ENCODE assay signal across 8 mouse cellular contexts in genomic region chr10:45578298-45578821, GRCm38 (mm10). TPM values are rescaled to one million over a fixed set of nuclear protein-coding genes. Genes with fewer than 3 reads are reported as not detected.
DNase-seq lines count a peak whose midpoint lies in the region; ATAC-seq and TF ChIP-seq lines count a peak whose summit lies in the region.

No protein-coding gene starts in this region.

- DNase-seq in lung, adult 18-20 months, result peak; percentile 28 to 41
- DNase-seq in lung, postnatal 4 days, result no peak
- DNase-seq in c-Kit-negative CD71-positive TER-119-positive erythroid progenitor cells, embryonic 14.5 days (ENCODE audit: low read depth, low spot score), result peak; percentile 39
- DNase-seq in forebrain, postnatal 0 days, result peak; percentile 52
- peak; percentile 18 for DNase-seq in left cerebral cortex, postnatal 4 days
- DNase-seq in midbrain, embryonic 11.5 days (ENCODE audit: low spot score, missing footprints), result peak; percentile 95
- DNase-seq in stomach, postnatal 0 days (ENCODE audit: low spot score), result no peak

- 0% methylated on average over 17 of the region's 23 CpGs for WGBS in forebrain, postnatal 0 days
- WGBS in midbrain, embryonic 11.5 days, result under 1% methylated on average over 23 of the region's 23 CpGs
- WGBS in stomach, postnatal 0 days, result 2% methylated on average over 22 of the region's 23 CpGs

- no peaks in the 10 kb centered on the region for H3K27me3 ChIP-seq in forebrain, postnatal 0 days (ENCODE audit: insufficient read depth, low read length)
- H3K27me3 ChIP-seq in midbrain, embryonic 11.5 days (ENCODE audit: control insufficient read depth, insufficient read depth, low read length), result no peaks in the 10 kb centered on the region
- no peaks in the 10 kb centered on the region for H3K27me3 ChIP-seq in stomach, postnatal 0 days (ENCODE audit: control insufficient read depth, insufficient read depth, low read length)

- H3K4me3 ChIP-seq in forebrain, postnatal 0 days (ENCODE audit: low read depth, low read length), result peak overlapping the region; percentile 78
- H3K4me3 ChIP-seq in midbrain, embryonic 11.5 days (ENCODE audit: low read depth, low read length), result peak overlapping the region; percentile 80
- H3K4me3 ChIP-seq in stomach, postnatal 0 days (ENCODE audit: low read depth, low read length), result peak overlapping the region; percentile 90

- peak overlapping the region; percentile 94 for H3K27ac ChIP-seq in forebrain, postnatal 0 days (ENCODE audit: low read depth, low read length)
- peak overlapping the region; percentile 91 for H3K27ac ChIP-seq in midbrain, embryonic 11.5 days (ENCODE audit: low read depth, low read length)
- peak overlapping the region; percentile 92 for H3K27ac ChIP-seq in stomach, postnatal 0 days (replicated peaks)

- H3K9ac ChIP-seq in forebrain, postnatal 0 days, result peak overlapping the region; percentile 79
- peak overlapping the region; percentile 87 for H3K9ac ChIP-seq in midbrain, embryonic 11.5 days (ENCODE audit: low read length)
- H3K9ac ChIP-seq in stomach, postnatal 0 days (ENCODE audit: low read length), result peak overlapping the region; percentile 87

- intact Hi-C loops in left cerebral cortex, postnatal 4 days (cut with DNase I), result no loop called here

- no peaks in the 10 kb centered on the region for H3K9me3 ChIP-seq in forebrain, postnatal 0 days (ENCODE audit: low read length)
- no peaks in the 10 kb centered on the region for H3K9me3 ChIP-seq in midbrain, embryonic 11.5 days (ENCODE audit: control insufficient read depth, low read length)
- no peaks in the 10 kb centered on the region for H3K9me3 ChIP-seq in stomach, postnatal 0 days (ENCODE audit: control insufficient read depth, low read length)

- no peaks in the 10 kb centered on the region for H3K4me1 ChIP-seq in forebrain, postnatal 0 days (ENCODE audit: insufficient read depth)
- no peaks in the 10 kb centered on the region for H3K4me1 ChIP-seq in midbrain, embryonic 11.5 days (ENCODE audit: control insufficient read depth, insufficient read depth, low read length)
- no peaks in the 10 kb centered on the region for H3K4me1 ChIP-seq in stomach, postnatal 0 days (replicated peaks; ENCODE audit: control insufficient read depth, insufficient read depth)

- H3K4me2 ChIP-seq in forebrain, postnatal 0 days (ENCODE audit: low read depth), result peak overlapping the region; percentile 59
- peak overlapping the region; percentile 50 for H3K4me2 ChIP-seq in midbrain, embryonic 11.5 days
- H3K4me2 ChIP-seq in stomach, postnatal 0 days (replicated peaks; ENCODE audit: low read depth), result peak overlapping the region; percentile 68

- ATAC-seq in forebrain, postnatal 0 days, result peak; percentile 74
- ATAC-seq in inflammation-experienced regulatory T-cells, adult 6 months, result peak; percentile 23
- peak; percentile 89 for ATAC-seq in midbrain, embryonic 11.5 days (ENCODE audit: low FRiP score)
- ATAC-seq in stomach, postnatal 0 days (ENCODE audit: low FRiP score, low TSS enrichment), result peak; percentile 78

- H3K36me3 ChIP-seq in forebrain, postnatal 0 days (ENCODE audit: insufficient read depth), result no peaks in the 10 kb centered on the region
- no peaks in the 10 kb centered on the region for H3K36me3 ChIP-seq in midbrain, embryonic 11.5 days (ENCODE audit: control insufficient read depth, insufficient read depth, low read length)
- H3K36me3 ChIP-seq in stomach, postnatal 0 days (ENCODE audit: control insufficient read depth, insufficient read depth, low read length), result no peaks in the 10 kb centered on the region

- TF ChIP-seq EP300 in stomach, postnatal 0 days (optimal IDR thresholded peaks at IDR 0.05), result no peak

- no peak for TF ChIP-seq CTCF in forebrain, postnatal 0 days (IDR thresholded peaks at IDR 0.05; ENCODE audit: low read depth)
- TF ChIP-seq CTCF in stomach, postnatal 0 days (IDR thresholded peaks at IDR 0.05; ENCODE audit: low read depth), result no peak

RNA-seq across cellular contexts. Expression of gene Hace1, which starts 0.7 kb away (rescaled TPM):
- 25.5 and 28.1 TPM in 2 replicates for total RNA-seq in forebrain, postnatal 0 days (2014; rRNA removed)
- polyA plus RNA-seq in forebrain, postnatal 0 days (2015; fragmentation: Nextera tagmentation; extraction: Ambion mirVana), result 6.5 and 7.8 TPM in 2 replicates
- polyA plus RNA-seq in inflammation-experienced regulatory T-cells, adult 6 months (2017; shearing (Covaris generic)), result 1 to 10 TPM; 6.9 to 8.8 (median 7.0) TPM
- 10 to 100 TPM; 25.1 to 25.4 TPM for total RNA-seq in left cerebral cortex, postnatal 4 days (2021)
- polyA plus RNA-seq in midbrain, embryonic 11.5 days (2014; fragmentation: Nextera tagmentation; extraction: Ambion mirVana), result 25.2 and 27.1 TPM in 2 replicates
- polyA plus RNA-seq in stomach, postnatal 0 days (2015; fragmentation: Nextera tagmentation; extraction: Ambion mirVana), result 13.6 and 13.7 TPM in 2 replicates

Comparison
In these comparisons a context has a peak if more than half of its experiments do, and no peak if none do; other contexts are left out.
1. DNase-seq: peak in lung, adult 18-20 months (2 of 2), c-Kit-negative CD71-positive TER-119-positive erythroid progenitor cells, embryonic 14.5 days (single experiment), forebrain, postnatal 0 days (single experiment), left cerebral cortex, postnatal 4 days (single experiment) and midbrain, embryonic 11.5 days (single experiment); none in lung, postnatal 4 days (0 of 2) and stomach, postnatal 0 days (single experiment).
2. ATAC-seq: peak in every context shown above with its lines; median percentile 89 in midbrain, embryonic 11.5 days; 78 in stomach, postnatal 0 days; 74 in forebrain, postnatal 0 days; 23 in inflammation-experienced regulatory T-cells, adult 6 months.
3. Peak in every context shown above with its lines, with median percentiles within 50 percentile points of each other: H3K27ac ChIP-seq, H3K4me2 ChIP-seq, H3K4me3 ChIP-seq and H3K9ac ChIP-seq.